Mouse (Mus musculus) myocyte (in vitro differentiated cells): ENCODE results near the gene Gbp9.
"Not testable (repeated sequence)": the region's sequence is repeated elsewhere in the genome, so short reads cannot be mapped to it uniquely, and the experiment has no call there.

Source experiments
- CEBPB ChIP-seq: IDR thresholded peaks from 2 replicates; pipeline ENCODE4 v1.6.1; 2011; ENCODE audit warnings: mild to moderate bottlenecking, moderate library complexity; ENCODE audit not compliant: poor library complexity, insufficient read depth, severe bottlenecking
- MAX ChIP-seq: IDR thresholded peaks from one replicate; pipeline ENCODE4 v1.6.1; 2011; ENCODE audit warnings: low read depth, mild to moderate bottlenecking, control low read depth
- MYOD1 ChIP-seq, 3 experiments: IDR thresholded peaks; one replicate each; pipeline ENCODE4 v1.6.1; 2011; ENCODE audit warnings: control low read depth in 2 of 3, low read depth in 2 of 3, mild to moderate bottlenecking in 2 of 3, moderate library complexity in 1 of 3; ENCODE audit not compliant: insufficient read length in 2 of 3, control insufficient read depth in 1 of 3
- MYOG ChIP-seq, 3 experiments: IDR thresholded peaks; one replicate each; pipeline ENCODE4 v1.6.1; 2011; ENCODE audit warnings: control low read depth in 2 of 3, low read depth in 2 of 3, mild to moderate bottlenecking in 2 of 3; ENCODE audit not compliant: insufficient read length in 2 of 3, control insufficient read depth in 1 of 3, insufficient read depth in 1 of 3
- POLR2A ChIP-seq: IDR thresholded peaks from one replicate; pipeline ENCODE4 v1.6.1; 2011; ENCODE audit warnings: low read depth, mild to moderate bottlenecking, control low read depth, moderate library complexity; ENCODE audit not compliant: insufficient read length
- POLR2AphosphoS2 ChIP-seq: IDR thresholded peaks from one replicate; pipeline ENCODE4 v1.6.1; 2011; ENCODE audit warnings: low read depth, control low read depth; ENCODE audit not compliant: insufficient read length
- REST ChIP-seq: IDR thresholded peaks from one replicate; pipeline ENCODE4 v1.6.1; 2011; ENCODE audit warnings: mild to moderate bottlenecking, control low read depth, moderate library complexity; ENCODE audit not compliant: insufficient read depth, insufficient read length
- SRF ChIP-seq: IDR thresholded peaks from one replicate; pipeline ENCODE4 v1.6.1; 2011; ENCODE audit warnings: low read depth; ENCODE audit not compliant: control insufficient read depth, insufficient read length
- TCF12 ChIP-seq: IDR thresholded peaks from one replicate; pipeline ENCODE4 v1.6.1; 2011; ENCODE audit warnings: mild to moderate bottlenecking, control low read depth; ENCODE audit not compliant: poor library complexity, insufficient read depth, severe bottlenecking
- TCF3 ChIP-seq: IDR thresholded peaks from one replicate; pipeline ENCODE4 v1.6.1; 2011; ENCODE audit warnings: low read depth, control low read depth; ENCODE audit not compliant: insufficient read length
- USF1 ChIP-seq: IDR thresholded peaks from one replicate; pipeline ENCODE4 v1.6.1; 2011; ENCODE audit warnings: low read depth, mild to moderate bottlenecking, control low read depth, moderate library complexity

- TF ChIP-seq TCF12; POLR2A; USF1; MAX; POLR2AphosphoS2; REST; MYOD1 (IDR thresholded peaks at IDR 0.05; ENCODE audit: control insufficient read depth in 1 of 3, insufficient read length in 2 of 3, low read depth in 2 of 3); CEBPB; MYOG (IDR thresholded peaks at IDR 0.05; ENCODE audit: control insufficient read depth in 1 of 3, insufficient read depth in 1 of 3, insufficient read length in 2 of 3, low read depth in 2 of 3); TCF3; SRF: not testable (repeated sequence)
Observed at GRCm38 (mm10) chr5:105148062-105148461, 8.7 kb upstream of the Gbp9 start.
